Mouse (Mus musculus) left cerebral cortex, adult 11 months (tissue): Measurements from ENCODE around the gene Gm20388.
A peak's percentile ranks its signal among the peaks of the same experiment; 100 is the strongest.

Source experiments
- DNase-seq: peaks from one replicate; pipeline ENCODE4 v3.0.0; 2022; ENCODE audit warnings: low spot score

Gm20388 gene

DNA sequence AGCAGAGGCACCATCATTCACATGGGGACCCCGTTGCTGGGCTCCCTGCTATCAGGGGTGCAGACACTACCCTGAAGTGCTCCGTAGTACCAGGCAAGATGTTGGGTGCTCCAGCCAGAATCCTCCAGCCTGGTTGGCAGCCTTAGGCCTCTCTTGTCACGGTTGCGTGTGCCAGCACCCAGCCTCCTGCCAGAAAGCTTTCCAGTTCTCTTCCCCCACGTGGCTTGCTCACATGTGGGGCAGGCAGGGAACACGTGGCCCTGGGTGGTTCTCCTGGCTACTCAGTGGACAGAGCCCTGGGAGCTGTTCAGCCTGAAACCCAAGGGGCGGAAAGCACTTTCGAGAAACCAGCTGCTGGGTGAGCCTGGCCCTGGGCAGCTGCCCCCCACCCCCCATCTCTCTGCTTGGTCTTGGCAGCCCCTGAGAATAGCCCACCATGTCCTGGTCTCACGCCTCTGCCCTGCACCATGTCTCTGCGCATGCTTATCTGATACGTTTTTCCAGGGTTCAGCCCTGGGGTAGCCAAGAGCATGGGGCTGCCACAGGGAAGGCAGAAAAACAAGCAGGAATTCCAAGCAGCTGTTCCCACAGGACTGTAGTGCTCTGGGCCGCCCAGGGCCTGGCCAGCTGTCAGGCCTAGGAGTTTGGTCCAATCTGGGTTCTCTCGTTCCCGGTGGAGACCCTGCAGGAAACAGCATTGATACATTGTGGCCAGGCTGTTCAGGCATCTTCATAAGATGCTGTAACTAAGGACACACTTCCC is 135.8 kb downstream of the Gm20388 start:
- DNase-seq: peak; percentile 80

DNA sequence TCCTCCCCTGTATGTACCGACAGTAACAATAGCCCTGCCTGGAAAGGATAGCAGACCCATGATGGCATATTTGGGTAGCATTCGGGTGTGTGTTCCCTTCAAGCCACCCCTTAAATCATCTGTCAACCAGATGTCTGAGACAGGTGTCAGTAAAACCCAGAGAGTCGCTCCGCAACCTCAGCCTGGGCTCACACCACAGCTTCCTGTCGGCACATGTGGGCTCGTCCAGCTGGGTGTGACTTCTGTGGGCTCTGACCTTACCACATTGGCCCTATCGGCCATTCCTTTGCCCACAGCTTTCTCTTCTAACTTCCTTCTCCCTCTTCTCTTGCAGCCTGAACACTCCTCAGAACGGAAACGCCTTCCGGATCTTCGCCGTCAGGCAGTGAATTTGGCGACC is 139.3 kb downstream of the Gm20388 start:
- no peak for DNase-seq

GRCm38 (mm10) chr8:120050376-120050775 is 139.7 kb downstream of the Gm20388 start:
- no peak for DNase-seq

- no peak for DNase-seq
Measured at GRCm38 (mm10) chr8:120051006-120051405, 140.4 kb downstream of the Gm20388 start.

DNA sequence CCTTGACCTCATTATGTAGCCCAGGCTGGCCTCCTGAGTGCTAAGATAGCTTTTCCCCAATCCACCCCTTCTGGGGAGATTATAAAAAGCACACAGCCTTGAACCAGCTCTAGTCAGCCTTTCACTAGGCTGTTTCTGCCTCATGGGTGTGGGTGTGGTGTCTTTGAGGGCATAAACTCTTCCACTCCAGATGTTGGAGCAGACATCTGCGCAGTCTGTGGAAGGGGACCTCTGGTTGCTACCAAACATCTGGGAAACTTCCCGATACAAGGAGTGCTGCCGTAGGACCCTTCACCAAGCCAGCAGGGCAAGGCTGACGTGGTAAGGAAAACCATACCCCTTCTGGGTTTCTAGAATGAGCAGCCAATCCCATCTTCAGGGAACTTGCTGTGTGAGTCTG is 141.3 kb downstream of the Gm20388 start:
- DNase-seq: no peak

GRCm38 (mm10) chr8:120052318-120052717 is 141.7 kb downstream of the Gm20388 start:
- no peak for DNase-seq

GRCm38 (mm10) chr8:120054833-120055232 is 144.2 kb downstream of the Gm20388 start:
- no peak for DNase-seq

- DNase-seq: no peak
Measured at GRCm38 (mm10) chr8:120057078-120057477, 146.4 kb downstream of the Gm20388 start.

DNA sequence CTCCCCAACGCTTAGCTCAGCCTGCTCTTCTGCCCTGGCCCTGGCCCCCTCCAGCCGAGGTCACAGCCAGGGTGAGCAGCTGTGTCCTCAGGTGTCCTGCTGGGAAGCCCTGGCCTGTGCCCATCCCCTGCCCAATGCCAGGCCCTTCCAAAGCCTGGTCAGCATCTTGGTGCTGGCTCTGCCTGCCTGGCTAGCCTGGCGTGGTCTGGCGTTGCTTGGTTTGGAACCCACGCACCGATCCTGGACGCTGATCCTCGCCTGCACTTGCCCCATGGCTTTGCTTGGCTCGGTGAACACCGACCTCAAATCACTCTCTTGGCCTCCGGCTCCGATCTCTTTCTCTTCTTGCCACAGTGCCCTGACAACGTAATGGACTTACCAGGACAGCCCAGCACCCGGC is 152.1 kb downstream of the Gm20388 start:
- no peak for DNase-seq

DNA sequence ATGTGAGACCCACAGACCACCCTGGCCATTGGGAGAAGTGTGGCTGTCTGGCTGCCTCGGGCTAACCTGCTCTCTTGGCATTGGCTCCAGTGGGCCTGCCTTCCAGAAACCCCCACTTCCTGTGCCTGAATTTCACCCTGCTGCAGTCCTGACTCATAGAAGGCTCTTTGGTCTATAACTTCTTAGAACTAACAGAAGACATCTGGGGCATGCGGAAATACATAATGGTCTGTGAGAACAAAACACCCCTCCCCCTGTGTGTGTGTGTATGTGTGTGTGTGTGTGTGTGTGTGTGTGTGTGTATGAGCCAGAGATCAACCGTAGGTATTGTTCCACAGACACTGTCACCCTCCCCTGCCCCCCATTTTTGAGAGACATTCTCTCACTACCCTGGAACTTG is 152.7 kb downstream of the Gm20388 start:
- no peak for DNase-seq

DNA sequence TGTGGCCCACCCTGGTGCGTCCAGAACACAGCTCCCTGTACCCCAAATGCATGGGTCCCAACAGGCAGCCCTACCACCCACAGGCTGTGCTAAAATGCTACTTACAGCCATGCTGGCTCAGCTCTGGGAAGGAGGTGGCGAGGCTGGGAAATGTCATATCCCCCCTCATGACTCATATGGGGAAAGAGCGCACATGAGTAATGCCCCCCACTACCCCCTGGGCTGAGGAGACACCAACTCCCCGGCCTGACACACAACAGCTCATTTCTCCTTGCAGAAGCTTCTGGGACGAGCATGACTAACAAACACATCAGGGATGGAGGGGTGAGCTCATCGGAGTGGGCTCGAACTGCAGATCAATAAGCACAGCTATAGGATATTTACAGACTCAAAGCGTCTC is 155.0 kb downstream of the Gm20388 start:
- DNase-seq: no peak

DNA sequence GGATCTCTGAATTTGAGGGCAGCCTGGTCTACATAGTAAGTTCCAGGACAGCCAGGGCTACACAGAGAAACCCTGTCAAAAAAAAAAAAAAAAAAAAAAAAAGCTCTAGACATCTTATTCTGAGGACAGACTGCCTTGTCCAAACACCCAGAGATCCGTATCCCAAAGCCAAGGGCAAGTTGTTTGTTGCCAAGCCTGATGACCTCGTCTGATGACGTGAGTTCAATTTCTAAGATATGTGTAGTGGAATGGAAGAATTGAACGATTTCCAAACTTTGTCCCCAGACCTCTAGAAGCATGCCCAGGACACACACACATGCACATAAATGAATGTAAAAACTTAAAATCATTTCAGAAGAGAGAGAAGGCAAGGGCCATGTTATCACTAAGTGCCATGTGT is 155.6 kb downstream of the Gm20388 start:
- DNase-seq: no peak

DNA sequence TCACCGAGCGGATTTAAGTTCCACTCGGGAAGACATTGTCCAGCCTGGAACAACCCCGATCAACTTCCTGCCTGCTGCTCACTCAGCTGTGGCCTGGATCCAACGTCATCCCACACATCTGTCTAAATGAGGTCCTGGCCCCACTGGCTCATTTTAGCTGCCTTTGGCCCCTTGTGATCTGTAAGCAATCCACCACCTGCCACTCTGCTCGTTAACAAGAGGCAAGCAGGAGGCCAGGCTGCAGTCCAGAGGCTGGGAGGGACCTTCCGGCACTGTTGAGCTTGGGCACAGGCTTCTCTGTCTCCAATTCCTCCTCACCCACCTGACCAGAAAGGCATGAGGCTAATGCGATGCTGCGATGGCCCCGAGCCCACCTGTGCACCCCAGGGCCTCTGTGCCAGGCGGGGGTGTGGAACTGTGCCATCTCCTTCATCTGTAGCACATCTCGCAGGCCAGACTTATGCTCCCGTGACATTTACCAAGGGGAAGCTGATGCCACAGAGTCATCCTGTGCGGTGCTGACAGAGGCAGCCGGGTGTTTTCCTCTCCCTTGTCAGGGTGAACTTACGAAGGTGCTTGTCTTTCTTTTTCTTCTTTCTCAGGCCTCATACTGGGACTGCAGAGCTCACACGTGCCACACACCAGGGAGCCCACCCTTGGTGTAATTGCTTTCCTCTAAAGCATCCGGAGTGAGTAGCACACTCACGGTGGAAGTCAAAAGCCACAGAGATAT is 157.5 kb downstream of the Gm20388 start:
- no peak for DNase-seq

DNA sequence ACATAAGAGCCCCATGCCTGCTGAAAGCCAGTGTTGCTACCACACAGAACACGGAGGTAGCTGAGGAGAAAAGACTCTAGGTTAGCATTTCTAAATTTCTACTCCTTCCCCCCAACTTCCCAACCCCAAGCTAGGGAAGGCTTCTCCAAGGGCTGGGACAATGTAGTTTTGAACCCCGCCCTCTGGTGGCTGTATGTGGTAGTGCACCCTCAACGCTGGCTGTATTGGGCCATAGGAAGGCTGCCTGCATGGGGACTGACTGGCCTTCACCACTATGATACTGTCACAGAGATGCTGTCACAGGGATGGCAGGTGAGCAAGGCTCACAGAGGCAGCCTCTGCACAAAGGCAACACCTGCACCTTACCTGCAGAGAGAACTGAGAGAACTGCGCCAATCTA is 161.0 kb downstream of the Gm20388 start:
- DNase-seq: peak; percentile 61

- DNase-seq: no peak
Measured at GRCm38 (mm10) chr8:120072259-120072658, 161.6 kb downstream of the Gm20388 start.

DNA sequence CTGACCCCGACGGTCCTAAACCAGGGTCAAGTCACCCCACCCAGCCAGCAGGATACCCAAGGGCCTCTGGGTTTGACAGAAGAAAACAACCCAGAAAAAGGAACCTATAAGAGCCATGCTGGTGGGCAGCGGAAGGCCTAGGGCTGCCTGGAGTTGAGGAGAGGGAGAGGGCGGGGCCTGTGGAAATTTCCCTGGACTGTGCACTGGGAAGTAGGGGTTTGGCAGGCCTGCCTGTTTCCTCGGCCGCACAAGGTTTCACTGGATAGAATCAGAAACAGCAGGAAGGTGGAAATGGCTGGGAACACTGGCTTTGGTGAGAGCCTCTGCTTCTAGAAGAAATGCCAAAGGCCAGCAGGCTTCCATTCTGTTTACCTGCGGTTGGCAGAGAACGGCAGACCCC is 162.2 kb downstream of the Gm20388 start:
- no peak for DNase-seq

DNA sequence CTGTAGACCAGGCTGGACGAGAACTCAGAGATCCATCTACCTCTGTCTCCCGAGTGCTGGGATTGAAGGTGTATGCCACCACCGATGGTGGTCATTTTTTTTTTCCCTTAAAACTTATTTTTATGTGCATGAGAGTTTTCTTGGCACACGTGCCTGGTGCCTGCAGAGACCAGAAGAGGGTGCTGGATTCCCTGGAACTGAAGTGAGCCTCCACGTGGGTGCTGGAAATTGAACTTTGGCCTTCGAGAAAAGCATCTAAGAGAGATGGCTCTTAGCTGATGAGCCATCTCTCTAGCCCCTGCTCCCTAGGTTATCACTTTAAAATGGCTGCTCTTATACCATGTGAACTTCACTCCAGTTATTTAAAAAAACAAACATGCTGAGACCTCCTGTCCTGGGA is 163.9 kb downstream of the Gm20388 start:
- DNase-seq: no peak

- DNase-seq: no peak
Measured at GRCm38 (mm10) chr8:120075347-120075746, 164.7 kb downstream of the Gm20388 start.

- peak; percentile 43 for DNase-seq
Measured at GRCm38 (mm10) chr8:120078080-120078479, 167.4 kb downstream of the Gm20388 start.

DNA sequence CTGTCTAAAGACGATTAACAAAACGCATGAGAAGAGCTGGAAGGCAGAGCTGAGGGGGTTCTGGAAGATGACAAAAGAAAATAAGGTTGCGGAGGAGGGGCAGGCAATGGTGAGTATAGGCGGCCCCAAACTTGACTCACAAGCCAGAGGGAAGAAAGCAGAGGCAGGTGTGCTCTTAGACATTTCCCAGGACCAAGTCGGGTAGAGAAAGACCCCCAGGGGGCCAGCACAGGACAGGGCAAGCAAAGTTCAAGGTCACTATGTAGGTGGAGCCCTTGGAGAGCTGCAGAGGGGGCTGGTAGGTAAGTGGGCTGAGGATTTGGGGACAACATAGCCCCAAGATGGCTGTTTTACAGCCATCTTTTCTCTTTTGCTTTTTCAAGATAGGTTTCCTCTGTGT is 168.7 kb downstream of the Gm20388 start:
- no peak for DNase-seq

- DNase-seq: no peak
Measured at GRCm38 (mm10) chr8:120083261-120083660, 172.6 kb downstream of the Gm20388 start.

GRCm38 (mm10) chr8:120084783-120085182 is 174.1 kb downstream of the Gm20388 start:
- DNase-seq: no peak

DNA sequence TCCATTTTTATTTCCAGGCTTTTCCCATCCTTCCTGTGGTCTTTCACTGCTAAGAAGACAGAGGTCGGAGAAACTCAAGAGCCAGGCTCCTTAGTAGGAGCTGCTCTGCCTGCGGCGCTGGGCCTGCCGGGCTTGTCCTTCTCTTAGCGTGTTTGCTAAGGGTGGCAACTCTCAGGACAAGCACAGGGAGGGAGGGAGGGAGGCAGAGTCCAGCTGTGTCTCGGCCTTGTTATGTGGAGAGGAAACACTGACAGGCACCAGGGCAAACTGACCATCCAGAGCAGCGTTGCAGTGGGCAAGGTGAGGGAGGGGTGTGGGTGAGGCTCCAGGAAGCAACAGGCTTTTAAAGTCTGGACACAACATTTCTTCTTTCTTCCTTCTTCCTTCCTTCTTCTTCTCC is 178.9 kb downstream of the Gm20388 start:
- no peak for DNase-seq

GRCm38 (mm10) chr8:120091032-120091431 is 180.4 kb downstream of the Gm20388 start:
- DNase-seq: no peak
